Mouse (Mus musculus): ENCODE data around the gene Morc4.

Morc4 gene

DNA sequence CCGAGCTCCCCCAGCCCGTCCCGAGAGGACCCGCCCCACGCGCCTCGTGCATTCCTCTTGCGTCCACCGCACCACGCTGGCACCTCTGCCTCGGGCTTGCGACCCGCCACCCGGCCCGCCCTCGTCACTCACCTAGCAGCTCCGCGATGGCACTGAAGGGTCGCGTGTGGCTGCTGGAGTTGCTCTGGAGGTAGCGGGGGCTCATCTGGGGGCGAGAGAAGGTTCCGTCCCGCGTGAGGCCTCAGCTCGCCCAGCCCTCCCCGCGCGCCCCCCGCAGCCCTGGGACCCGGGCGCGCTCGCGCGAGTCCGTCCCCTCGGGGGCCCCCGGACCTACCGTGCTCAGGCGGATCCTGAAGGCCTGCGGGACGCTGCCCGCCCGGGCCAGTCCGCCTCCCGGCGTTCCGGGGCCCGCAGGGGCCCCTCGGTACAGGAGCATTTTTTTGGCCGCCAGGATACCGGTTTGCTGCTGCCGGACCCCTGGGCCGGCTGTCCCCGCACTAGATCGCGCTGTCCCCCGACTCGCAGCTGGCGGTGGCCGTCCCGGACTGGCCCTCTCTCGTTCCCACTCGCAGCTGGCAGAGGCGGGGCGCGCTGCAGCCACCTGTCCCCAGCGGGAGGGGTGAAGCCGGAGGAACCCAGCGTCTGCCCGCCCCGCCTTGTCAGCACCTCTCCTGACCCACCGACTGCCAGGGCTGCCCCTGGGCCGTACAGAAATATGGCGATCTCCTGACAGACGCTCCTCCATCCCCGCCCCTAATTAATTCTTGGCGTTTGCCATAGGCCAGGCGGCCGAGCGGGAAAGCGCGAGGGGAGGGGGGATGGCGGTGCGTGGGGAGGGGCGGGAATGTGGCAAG, at the start of gene Morc4:
Gene Morc4, minus strand, starts transcription at position 740 of the 854 bp plus-strand sequence.
- DNase-seq (ENCODE audit: low read depth) = no peak

DNA sequence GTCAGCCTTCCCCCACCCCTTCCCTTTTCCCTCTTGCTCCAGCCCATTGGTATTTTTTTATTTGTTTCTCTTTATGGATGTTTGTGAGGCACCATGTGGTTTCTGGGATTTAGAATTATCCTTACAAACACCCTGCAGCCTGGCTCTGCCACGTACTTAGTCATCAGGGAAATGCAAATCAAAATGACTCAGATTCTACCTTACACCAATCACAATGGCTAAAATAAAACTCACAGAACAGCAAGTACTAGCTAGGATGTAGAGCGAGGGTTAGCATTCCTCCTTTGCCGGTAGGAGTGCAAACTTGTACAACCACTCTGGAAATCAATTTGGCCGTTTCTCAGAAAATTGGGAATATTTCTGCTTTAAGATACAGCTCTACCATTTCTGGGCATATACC, 49.1 kb upstream of the Morc4 start:
- DNase-seq (ENCODE audit: low read depth) = no peak

DNA sequence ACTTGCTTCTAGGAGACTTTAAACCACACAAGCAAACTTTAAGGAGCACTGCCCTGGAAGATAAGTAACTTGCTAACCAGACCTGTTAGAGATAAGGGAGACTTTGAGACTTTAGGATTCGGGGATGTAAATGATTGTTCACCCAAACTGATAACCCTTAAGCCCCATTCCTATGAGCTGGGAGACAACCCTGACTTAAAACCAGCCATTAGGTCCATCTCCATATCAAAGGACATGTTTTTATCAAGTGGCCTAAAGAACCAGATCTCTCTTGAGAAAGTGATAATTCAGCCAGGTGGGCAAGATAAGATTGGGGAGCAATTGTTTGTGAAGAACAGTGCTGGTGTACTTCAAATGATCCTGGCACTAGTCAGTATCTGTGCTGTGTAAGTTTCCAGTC, 19.9 kb upstream of the Morc4 start:
- DNase-seq (ENCODE audit: low read depth) = no peak

DNA sequence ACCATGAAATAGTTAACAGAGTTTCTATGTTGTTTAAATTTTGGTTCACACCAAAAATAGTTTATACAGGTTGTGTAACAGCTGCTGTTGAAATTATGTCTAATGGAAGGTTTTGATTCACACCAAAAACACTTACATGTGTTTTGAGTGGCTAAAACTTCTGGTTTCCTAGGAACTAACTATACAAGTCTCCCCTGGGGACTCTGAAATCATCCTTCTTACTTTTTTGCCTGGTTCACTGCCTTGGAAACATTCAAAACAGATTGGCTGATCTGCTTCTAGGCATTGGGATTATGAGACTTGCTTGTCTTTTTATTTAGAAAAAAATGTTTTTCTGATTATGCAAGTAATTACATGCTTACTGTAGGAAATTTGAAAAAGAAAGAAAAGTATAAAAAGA, 11.7 kb upstream of the Morc4 start:
- no peak for DNase-seq (ENCODE audit: low read depth)

DNA sequence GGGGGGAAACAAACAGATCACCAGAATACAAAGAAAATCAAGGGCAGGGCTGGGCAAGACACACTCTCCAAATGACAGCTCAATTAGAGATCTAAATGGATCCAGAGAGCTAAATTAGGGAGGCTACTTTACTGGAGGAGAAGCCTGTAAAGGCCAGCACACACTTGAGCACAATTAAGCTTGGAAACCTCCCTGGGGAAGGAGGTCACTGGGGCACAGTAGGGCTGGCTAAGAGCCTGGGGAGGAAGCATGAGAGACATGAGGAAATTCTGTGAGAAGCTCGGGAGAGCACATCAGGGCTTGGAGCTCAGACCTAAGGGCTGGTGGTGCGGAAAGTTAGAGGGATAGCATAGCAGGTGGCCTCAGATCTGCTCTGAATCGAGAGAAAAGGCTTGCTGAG, 6.5 kb upstream of the Morc4 start:
- DNase-seq (ENCODE audit: low read depth) = no peak

DNA sequence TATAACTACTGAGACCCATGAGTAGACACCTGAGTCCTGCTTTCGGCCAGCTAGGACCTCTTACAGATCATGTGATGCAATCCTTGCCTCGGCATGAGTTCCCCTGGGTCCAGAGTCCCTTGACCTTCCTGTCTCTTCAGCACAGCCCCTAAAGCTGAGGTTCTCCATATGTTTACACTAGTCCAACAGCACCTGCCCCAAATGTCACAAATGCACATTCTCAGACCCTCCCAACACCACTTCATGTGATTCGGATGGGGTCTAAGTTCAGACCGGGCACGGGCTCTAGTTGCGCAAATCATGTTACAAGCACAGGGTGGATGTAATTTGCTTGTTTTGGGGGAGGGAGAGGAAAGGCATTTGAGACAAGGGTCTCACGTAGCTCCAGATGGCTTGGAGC, 5.6 kb upstream of the Morc4 start:
- DNase-seq (ENCODE audit: low read depth) = no peak

DNA sequence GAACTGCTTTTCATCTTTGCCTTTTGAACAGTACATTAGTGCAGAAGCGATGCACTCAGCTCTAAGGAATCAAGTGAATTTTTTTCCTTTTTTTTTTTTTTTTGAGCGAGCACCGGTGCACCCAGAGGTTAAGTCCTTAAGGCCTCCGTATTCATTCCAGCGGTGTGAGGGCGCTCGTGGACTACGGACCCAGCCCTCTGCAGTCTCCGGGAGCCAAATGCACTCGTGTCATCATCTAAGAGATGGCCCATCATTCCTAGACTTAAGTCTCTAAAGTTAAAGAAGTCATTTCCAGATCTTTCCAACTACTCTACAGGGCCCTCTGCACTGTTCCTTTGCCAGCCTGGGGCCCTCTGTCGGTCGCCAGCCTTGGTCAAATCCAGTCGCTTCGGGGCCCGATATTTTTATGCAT, 1.2 kb downstream of the Morc4 start:
- no peak for DNase-seq (ENCODE audit: low read depth)

DNA sequence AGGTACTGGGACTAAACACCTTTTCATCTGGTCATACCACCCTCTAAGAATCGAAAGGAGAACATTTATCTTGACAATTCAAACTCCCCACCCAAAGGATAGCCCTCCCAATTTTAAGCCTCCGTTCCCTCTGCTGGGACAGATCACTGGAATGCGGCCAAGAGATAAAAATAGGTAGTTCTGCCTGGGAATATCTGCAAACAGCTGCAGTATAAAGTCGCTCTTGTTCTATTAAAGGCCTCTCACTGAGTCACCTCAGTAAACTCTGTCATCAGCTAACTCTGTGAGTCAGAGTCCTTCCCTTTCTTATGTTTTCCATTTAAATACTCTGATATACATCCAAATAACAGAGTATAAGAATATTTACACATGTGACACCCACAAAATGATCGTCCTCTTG, 12.1 kb downstream of the Morc4 start:
- no peak for DNase-seq (ENCODE audit: low read depth)

DNA sequence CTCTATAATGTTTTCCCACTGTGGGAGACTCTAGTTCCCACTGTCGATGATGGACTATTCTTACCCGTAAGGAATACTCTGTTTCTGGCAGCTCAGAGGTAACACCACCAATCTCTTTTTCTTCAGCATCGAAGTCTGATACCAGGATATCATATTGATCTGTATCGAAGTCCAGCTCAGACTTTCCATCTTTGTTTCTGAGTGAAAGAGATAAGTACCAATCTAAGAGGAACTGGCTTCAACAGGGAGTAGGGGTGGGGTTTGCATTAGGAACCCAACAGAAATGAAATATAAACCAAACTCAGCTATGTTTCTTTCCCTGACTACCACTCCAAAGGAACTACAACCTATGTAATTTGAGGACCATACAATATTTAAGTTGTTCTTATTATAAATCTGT, 16.7 kb downstream of the Morc4 start:
- DNase-seq (ENCODE audit: low read depth) = no peak

DNA sequence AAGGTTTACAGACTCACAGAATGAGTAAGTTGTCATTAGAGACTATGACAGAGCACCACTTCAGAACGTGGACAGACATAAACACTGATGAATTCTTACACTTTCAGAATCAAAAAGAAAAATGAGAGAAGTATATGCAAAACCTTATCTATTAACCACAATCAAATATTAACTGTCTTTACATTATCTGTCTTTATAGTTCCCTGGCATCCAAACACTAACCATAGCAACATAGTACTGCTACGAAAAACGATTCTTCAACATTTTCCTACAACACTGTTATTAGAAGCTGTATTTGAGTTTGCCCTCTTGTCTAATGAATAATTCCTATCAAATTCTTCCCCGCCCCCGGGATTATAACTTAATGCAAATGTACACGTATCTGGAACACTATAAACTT, 30.4 kb downstream of the Morc4 start:
- DNase-seq (ENCODE audit: low read depth) = no peak

DNA sequence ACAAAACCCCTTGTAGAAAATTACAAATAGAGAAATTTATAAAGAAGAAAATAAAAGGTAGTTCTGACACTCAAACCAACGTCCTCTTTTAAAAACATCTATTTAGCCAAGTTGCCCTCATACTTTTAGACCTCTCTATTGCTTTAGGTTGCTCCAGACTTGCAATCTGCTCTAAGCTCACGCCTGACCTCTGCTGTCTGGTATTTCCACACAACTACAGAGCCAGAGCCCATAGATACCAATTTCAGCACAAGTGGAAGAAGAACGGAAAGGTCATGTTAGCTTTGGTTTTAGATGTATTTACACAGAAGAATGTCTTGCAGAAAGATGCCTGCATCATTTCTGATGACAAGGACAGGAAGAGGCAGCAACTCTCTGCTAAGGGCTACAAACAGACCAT, 32.4 kb downstream of the Morc4 start:
- DNase-seq (ENCODE audit: low read depth) = no peak

DNA sequence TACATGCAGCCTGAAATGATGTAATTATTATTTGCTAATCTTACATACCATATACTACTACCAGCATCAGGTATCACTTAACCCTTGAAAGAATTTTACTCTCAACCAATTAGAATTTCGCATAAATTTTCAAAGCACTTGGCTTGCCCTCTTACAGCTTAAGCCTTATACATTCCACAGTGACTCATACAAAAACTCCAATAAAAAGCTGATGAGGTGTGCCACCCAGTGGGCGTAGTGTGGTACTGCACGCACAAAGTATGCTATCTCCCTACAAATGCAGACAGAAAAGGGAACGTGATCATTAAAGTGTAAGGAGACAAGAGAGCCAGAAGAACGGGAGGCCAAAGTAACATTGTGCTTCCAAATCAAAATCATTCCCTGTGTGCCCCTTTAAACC, 39.0 kb downstream of the Morc4 start:
- DNase-seq (ENCODE audit: low read depth) = peak; percentile 67

DNA sequence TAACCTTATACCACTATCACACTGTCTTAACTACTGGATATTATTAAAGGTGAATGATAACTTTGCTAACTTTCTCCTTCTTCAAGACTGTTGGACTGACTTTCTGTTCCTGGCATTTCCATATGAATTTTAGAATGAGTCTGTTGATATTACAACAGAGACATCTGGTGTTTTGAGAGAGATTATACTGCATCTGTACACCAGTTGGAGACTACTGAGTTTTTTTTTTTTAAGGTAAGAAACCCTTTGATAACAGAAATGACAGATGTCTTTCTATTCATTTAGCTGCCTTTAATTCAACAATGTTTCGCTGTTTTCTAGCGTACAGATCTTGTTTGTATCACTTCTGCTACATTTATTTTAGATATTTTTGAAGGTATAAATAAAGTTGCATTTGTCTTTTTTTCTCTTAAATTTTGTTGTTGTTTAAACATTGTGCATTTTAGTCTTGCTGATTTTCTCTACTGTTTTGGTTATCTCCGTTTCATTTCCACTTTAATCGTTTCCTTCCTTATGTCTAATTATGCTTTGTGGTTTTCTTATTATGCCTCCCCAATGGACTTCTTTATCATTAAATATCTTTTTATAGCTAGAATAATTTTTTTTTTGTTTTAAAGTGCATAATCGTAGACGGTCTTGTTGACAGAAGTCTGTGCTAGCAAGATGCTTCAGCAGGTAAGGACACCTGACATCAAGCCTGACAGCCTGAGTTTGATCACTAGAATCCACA, 42.9 kb downstream of the Morc4 start:
- no peak for DNase-seq (ENCODE audit: low read depth)

DNA sequence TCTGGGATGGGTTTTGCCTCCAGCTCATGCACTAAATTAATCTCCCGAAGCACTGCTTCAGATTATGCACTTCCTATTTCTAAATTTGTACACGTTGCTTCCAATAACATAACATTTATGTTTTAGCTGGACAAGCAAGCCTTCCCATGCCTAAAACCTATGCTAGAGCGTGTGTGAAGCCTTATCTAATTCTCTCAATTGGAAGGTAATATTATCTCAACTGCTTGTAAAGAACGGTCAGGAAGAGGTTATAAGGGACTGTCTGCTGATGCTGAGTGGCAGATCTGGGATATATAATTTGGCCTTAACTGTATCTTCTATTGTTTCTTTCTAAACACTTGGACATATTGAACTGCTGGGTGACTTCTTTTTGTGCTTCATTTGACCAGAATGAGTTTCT, 44.6 kb downstream of the Morc4 start:
- DNase-seq (ENCODE audit: low read depth) = no peak

DNA sequence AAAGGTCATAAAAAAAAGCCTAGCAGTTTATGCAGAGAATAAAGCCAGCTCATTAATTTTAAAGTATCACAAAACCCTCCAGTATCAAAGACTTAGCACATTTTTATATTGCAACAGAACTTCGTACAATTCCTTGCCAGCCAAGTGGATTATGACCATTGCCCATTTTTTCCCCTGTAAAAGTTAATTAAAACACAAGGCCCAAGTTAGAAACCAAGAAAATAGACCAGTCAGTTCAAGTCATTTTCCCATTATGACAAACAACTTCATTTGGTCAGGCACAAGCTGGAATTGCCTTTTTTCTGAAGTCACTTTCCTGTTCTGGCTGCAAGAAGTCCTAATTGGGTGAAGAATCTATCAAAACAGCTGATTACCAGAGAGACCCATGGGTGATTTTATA, 46.1 kb downstream of the Morc4 start:
- no peak for DNase-seq (ENCODE audit: low read depth)

DNA sequence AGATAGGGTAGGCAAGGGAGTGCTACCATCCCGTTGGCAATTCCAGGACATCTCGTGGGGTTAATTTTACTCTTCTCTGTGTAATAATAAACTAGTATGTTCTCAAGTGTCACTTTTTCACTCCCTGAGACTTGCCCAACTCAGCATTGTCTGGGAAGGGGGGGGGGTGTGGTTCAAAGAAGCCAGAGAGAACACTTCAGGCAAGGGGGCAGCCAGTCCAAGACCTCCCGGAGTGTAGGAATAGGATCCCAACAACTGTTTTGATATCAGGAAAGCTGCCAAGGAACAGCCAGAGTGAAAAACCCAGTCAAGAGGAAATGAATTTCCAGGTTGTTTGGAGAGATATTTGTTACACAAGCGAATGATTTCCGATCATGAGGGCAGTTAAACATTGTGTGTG, 56.3 kb downstream of the Morc4 start:
- DNase-seq (ENCODE audit: low read depth) = no peak

DNA sequence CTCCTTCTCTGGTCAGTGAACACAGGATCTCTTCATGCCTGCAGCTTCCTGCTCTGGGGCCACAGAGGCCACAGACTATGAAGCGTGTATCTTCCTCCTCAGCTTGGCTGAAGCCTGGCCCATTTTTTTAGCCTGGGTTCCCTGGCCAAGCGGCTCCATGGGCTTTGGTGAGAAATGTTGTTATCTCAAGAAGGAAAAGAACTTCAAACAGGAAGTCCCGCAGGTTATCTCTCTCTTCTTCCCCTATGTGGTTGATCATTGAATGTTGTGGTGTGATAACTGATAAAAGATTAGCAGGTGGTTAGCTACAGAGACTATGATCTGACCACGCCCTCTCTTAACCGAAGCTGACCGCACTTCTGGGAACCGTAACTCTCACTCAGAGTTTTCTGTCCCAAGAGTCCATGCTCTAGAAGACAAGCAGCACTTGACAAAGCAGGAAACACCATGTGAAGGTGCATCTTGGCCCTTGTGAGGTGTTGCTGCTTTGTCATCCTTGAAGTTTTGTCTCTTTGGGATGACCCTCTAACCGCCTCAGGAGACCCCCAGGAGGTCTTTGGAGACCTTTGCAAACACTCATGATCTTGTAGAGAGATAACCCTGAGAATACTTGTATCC, 57.4 kb downstream of the Morc4 start:
- peak; percentile 7 for DNase-seq (ENCODE audit: low read depth)

DNA sequence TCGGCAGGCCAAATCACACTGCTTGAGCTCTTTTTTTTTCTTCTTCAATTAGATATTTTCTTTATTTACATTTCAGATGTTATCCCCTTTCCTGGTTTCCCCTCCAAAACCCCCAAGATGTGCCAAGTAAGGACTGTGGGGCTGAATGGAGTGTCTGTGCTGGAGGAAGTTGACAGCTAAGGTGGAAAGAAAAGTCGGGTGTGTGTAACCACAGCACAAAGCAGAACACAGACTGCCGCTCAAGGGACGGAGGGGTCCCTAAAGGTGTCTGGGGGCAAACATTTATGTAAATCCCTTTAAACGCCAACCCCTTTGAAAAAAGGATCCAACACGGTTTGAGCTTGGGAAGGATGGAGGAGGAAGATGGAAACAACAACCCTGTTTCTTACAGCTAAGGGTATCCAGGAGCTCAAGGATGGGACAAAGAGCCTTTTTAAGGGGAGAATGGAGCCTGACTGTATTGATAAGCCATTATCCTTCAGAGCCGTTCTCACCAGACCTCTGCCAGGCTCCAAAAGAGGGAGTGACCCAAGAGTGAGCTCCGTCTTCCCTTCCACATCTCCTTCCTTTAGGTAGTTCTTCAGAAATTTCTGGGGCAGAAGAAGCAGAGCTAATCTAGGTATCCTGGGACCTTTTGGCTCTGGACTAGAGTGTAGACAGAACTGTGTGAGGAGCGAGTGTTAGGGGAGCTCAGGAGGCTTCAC, 58.0 kb downstream of the Morc4 start:
- DNase-seq (ENCODE audit: low read depth) = peak; percentile 3

DNA sequence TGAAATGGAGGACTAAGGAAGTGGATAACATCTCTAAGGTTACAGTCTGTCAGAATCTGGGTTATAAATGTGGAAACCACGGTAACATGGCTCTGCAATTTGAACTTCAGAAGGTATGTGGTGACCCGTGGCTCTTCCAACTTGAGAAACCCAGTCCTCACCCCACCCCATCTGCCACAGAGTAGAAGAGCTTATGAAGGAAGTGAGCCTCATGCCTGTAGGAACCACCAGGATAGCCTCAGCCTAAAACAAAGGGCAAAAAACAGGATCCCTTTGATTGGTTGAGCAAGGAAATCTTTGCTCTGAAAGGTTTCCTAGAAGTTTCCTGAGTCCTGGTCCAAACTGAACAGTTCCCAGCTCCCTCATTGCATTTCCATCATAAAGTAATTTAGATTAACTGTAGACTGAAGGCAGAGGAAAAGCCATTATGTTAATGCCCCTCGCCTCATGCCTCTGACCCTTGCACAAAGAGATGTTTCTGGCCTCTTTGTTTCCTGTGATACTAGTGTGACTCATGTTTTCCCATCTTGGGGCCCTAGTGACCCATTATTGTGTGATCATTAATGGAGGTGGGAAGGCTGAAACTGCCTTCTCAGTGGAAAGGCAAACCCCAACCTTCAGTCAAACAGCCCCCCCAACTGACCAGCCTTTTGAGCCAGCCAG, 58.7 kb downstream of the Morc4 start:
- no peak for DNase-seq (ENCODE audit: low read depth)

DNA sequence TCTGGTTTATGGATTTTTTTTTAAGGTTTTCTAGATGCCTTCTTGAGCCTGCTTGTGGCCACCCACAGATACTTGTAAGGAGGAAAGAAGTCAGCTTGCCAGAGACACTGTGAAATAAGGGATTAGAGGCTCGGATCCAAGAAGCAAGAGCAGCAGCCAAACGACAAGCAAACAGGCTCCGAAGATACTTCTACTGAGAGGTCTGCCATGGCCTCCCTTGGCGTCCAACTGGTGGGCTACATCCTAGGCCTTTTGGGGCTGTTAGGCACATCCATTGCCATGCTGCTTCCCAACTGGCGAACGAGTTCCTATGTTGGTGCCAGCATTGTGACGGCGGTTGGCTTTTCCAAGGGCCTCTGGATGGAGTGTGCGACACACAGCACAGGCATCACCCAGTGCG, 63.0 kb downstream of the Morc4 start:
- DNase-seq (ENCODE audit: low read depth) = no peak

DNA sequence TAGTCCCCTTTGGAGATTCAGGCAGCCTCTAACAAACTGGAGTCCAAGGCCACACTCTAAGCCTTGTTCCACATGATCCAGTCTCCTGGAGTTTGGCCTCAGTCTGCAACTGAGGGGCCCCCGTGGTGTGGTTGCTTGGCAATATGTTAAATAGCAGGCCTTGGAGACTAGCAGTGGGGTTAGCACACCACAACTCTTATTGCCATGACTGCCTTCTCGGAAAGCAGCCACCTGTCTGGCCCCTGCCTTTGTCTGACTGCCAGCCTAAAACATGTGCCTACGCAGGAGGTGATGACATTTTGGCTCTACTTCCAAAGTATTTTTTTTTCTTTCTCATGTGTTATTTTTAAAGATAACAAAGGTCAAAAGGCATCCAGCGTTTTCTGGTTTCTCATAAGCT, 63.4 kb downstream of the Morc4 start:
- no peak for DNase-seq (ENCODE audit: low read depth)

DNA sequence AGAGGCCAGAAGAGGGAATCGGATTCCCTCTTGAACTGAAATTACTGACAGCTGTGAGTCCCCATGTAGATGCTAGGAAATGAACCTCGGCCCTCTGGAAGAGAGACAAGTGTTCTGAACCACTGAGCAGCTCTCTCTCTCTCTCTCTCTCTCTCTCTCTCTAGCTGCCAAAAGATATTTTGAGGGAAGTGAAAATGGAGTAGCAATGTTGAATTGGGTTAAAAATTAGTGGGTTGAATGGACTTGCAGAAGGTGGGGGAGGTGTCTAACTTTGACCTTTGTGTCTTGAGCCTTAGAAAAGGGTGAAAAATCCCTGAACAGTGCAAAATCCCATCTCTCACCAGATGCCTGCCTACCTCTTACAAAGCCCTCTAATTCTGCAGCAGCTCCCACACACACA, 64.1 kb downstream of the Morc4 start:
- no peak for DNase-seq (ENCODE audit: low read depth)

All from naive thymus-derived CD4-positive, alpha-beta T cell, adult 2 months (primary cell).